Mouse (Mus musculus): ENCODE results near the gene Tor4a.

GRCm38 (mm10) chr2:25171769-25172153, 24.9 kb downstream of the Tor4a start:
- TF ChIP-seq CTCF (IDR thresholded peaks at IDR 0.05; ENCODE audit: low read depth): no peak
- no peak for TF ChIP-seq EP300 (IDR thresholded peaks at IDR 0.05; ENCODE audit: low read depth)
